Mouse (Mus musculus) embryo, embryonic 11.5 days (tissue): ENCODE measurements around the gene Dlg2.
A peak's percentile ranks its signal among the peaks of the same experiment; 100 is the strongest.
"Not testable (repeated sequence)": the region's sequence is repeated elsewhere in the genome, so short reads cannot be mapped to it uniquely, and the experiment has no call there.

Experiments
- DNase-seq: peaks from one replicate; pipeline ENCODE4 v3.0.0-alpha.2; 2012; ENCODE audit warnings: low read depth, low spot score

The Dlg2 gene

DNA sequence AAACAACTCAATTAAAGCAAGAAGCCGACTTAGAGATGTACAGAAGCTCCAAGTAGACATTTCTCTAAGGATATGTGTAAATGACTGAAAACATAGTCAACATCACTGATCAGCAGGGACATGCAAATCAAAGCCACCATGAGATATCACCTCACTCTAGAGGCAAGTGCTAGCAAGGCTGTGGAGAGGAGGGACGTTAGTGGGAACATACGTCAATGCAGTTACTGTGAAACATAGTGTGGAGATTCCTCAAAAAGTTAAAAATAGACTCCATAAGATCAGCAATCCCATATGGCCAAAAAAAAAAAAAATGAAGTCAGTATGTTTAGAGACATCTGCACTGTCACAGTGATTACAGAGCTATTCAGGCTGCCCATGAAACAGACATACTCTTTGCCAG is 349.2 kb downstream of the Dlg2 start:
- DNase-seq = no peak

DNA sequence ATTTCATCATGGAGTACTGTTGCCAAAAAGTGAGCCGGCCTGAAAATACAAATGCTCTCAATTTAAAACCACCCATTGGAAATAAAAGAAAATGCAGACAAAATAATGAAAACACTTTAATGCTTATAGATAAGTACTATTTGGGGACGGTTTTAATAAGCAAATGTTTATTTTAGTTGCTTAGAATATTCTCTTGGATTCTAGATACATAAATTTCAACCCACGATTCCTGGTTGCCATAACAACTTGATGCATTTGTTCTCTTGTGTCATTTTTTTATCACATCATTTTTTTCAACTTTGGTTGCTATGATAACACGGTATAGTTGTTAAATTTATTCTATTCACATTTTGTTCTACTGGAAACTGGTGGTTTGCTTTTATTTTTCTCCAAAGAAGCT is 364.8 kb downstream of the Dlg2 start:
- DNase-seq = no peak

- DNase-seq = peak; percentile 8
Observed at GRCm38 (mm10) chr7:90843345-90844293, 367.1 kb downstream of the Dlg2 start.

GRCm38 (mm10) chr7:90876796-90877195 is 400.3 kb downstream of the Dlg2 start:
- not testable (repeated sequence) for DNase-seq

GRCm38 (mm10) chr7:90882740-90883139 is 406.3 kb downstream of the Dlg2 start:
- no peak for DNase-seq

DNA sequence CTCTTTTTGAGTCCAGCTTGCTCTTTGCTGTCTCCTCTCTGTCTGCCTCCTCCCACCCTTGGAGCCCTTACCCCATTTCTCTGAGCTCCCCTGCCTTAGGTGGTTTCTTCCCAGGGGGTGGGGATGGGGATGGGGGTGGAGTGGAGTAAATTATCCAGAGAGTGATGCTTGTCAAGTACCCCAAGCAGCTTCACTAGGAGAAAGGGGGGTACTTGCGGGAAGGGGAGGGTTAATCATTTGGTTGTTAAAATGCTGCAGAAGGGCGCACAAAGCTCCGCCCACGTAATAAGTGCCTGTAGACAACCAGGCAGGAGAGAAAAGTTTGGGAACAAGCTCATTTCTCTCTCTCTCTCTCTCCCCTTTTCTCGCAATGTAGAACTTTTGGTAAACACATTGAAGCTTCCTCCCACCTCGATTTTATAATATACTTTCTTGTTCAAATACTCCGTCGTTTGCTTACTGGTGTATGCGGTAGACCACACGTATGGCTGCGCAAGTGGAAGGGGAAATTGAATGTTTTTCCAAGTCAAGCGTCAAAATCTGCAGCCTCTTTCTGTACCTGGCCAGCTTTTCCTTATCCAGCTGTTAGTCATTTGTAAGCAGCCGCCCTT is 410.0 kb downstream of the Dlg2 start:
- DNase-seq = peak; percentile 3

- DNase-seq = peak; percentile 23
Observed at GRCm38 (mm10) chr7:90887007-90887720, 410.7 kb downstream of the Dlg2 start.

DNA sequence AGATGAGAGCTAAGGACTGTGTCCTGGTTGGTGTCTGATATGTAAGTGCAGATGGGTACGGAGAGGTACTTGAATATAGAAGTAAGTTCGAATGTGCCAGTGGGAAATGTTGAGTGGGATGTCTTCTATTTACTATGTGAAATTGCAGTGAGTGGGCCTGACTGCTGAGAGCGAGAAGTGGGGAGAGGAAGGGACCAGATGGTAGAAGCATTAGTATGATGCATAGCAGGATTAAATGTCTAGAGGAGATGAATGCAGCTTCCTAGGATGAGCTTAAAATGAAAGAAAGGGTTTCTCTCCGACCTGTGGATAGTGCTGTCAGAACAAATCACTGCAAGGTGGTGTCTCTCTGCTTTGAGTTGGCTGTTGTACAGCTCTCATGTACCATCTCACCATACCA is 451.0 kb downstream of the Dlg2 start:
- DNase-seq = no peak

DNA sequence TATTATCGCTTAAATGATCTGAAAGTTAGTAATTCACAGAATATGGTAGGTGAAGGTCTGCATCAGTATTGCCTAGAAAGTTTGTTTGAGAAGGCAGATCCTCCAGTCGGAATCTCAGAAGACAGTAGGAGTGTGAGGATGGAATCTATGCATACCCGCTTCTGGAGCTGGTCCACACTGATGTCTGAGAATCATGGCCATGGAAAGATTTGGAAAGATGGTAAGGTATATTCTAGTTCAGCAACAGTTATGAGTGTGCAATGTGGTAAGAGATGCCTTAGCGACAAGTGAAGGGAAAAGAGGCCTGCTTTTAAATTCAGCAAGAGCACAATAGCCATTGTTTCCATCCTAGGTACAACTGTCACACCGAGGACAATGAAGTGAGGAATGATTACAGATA is 464.3 kb downstream of the Dlg2 start:
- no peak for DNase-seq

DNA sequence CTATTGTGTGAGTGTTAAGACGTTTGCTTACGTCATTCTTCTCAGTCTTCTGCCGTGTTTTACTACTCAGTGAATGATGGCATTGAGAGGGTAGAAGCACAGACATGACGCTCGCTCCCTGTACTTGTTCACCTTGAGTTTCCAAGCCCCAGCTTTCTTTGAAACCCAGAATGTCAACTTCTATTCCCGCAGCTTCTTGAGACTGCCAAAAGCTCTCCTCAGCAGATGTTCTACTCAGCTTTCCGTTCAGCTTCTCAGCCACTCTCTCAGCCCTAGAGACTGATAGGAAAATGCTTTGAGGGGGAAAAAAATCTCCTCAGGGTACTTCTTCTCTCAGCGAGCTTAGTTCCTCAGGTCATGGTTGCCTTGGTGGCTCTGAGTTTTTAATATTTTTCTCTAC is 470.6 kb downstream of the Dlg2 start:
- DNase-seq = no peak

GRCm38 (mm10) chr7:90949212-90949611 is 472.7 kb downstream of the Dlg2 start:
- no peak for DNase-seq

DNA sequence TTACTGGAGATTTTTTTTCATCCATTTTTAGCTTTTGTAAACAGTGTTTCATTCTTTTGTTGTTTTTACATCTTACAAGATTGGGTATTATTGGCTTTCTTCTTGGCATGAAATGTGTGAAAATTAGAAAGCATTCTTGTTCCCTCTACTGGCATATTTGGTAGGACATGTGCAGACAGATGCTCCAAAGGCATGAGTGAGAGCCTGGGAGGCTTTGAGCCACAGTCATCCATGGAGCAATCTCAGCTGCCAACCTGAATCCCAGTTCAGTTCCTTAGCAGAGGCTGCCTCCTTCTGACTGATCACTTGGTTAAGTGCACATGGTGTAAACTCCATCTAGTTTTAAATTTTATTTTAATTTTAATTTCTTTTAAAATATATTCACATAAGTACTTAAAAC is 500.8 kb downstream of the Dlg2 start:
- DNase-seq = no peak

DNA sequence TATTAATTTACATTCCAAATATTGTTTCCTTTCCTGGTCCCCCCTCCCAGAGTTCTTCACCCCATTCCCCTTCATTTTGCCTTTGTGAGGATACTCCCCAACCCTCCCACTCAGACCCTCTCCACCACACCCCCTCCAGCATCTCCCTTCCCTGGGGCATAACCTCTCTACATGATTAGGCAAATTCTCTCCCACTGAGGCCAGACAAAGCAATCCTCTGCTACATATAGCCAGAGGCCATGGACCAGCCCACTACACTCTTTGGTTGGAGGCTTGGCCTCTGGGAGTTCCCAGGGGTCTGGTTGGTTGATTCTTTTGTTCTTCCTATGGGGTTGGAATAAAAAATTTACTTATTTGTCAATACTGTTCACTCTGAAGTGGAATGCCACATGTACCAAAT is 505.6 kb downstream of the Dlg2 start:
- DNase-seq = no peak

- DNase-seq = no peak
Observed at GRCm38 (mm10) chr7:91010655-91011054, 534.2 kb downstream of the Dlg2 start.

DNA sequence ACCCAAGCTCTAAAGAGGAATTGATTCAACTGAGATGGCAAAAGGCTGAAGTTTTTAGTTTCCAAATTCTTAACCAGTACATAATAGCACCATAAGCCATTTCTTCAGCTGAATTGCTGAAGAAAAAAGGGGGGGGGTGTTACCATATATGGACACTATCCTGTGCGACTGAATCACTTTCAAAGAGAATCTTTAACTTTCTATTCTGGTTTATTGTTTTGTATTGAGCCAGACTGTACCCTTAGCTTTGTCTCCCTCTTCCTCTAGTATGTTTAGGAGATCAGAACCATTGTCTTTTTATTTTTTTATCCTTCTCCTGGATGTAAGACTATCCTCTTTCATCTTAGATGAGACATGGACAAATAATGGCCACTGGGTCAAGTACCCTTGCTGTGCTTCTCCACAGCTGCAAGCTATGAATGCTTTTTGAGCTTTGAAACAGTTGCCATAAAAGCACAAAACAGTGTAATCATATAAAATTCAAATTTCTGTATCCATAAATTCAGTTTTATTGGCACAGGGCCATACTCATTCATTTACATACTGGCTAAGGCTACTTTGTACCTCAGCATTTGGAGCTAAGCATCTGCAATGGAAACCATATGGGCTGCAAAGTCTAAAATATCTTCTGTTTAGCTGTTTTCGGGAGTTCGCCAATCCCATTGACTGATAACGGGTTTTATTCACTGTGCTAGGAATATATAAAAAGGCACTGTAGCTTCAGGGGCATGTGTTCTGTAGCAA is 568.7 kb downstream of the Dlg2 start:
- DNase-seq = no peak

GRCm38 (mm10) chr7:91045742-91046098 is 569.2 kb downstream of the Dlg2 start:
- DNase-seq = no peak

DNA sequence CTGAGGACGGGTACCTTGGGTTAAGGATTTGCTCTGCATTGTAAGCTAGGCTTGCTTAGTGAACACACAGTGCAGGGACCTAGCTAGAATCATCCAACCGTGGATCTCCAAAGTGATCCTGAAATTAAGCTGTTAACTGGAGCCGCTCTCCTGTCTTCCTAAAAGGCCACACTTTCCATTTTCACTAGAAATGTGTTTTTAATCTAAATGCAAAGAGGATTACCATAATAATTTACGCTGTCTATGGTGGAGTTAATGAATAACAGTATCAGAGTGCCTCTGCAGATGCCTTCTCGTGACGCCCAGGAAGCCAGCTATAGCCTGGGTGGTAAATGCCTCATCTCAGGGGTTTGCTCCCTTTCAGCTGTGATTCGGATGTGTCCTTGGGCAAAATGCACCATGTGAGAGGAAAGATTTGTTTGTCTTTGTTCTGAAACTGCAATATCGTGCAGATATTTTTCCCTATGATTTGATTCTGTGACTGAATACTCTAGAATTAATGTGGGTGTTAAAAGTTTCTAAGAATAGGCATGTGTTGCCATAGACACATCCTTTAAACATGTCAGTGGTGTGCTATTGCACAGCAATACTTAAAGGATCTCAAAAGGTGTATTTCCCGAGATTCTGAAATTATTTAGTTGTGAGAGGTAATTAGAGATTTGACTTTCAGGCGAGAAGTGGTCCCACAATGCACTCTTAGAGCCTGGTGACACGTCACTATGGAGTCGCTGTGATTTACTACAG is 587.0 kb downstream of the Dlg2 start:
- no peak for DNase-seq

- DNase-seq = no peak
Observed at GRCm38 (mm10) chr7:91071751-91072707, 595.6 kb downstream of the Dlg2 start.

- DNase-seq = no peak
Observed at GRCm38 (mm10) chr7:91086071-91086470, 609.6 kb downstream of the Dlg2 start.
